Mouse (Mus musculus) adrenal gland, postnatal 25 days (tissue): ENCODE measurements around the gene Mlc1. TPM values are rescaled to one million over a fixed set of nuclear protein-coding genes. Genes with fewer than 3 reads are reported as not detected.

Experiments used
- DNase-seq: peaks from one replicate; pipeline ENCODE4 v3.0.0; 2021; ENCODE audit warnings: mixed read lengths
- total RNA-seq: library from RNA; stranded (reverse); gene quantifications from 2 replicates; pipeline ENCODE4 v1.2.3, GENCODE M21; 2021

Mlc1 gene
- total RNA-seq, 1 experiment from 2014 or later: not detected

DNA sequence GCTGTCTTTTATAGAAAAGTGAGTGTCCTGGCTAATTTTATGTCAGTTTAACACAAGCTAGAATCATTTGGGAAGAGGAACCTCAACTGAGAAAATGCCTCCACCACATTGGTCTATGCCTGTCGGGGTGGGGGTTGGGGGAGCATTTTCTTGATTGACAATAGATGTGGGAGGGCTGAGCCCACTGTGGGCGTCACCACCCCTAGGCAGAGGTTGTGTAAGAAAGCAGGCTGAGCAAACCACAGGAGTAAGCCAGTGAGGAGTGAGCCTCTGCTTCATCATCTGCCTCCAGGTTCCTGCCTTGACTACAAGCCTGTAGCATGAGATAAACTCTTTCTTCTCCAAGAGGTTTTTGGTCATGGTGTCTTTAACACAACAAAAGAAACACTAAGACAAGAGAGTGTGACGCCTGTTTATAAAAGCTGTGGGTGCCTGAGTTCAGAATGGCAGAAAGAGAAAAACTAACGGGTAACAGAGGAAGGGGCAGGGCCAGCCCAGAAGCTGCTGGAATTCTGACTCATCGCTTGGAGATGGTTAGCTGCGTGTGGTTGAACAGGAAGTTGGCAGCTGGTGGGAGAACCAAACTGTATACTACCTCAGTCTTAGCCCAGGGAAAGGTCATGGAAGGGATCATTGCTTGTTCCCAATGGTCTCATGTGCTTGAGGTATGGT is 42.1 kb downstream of the Mlc1 start:
- no peak for DNase-seq

GRCm38 (mm10) chr15:88934141-88934540 is 44.7 kb downstream of the Mlc1 start:
- no peak for DNase-seq

DNA sequence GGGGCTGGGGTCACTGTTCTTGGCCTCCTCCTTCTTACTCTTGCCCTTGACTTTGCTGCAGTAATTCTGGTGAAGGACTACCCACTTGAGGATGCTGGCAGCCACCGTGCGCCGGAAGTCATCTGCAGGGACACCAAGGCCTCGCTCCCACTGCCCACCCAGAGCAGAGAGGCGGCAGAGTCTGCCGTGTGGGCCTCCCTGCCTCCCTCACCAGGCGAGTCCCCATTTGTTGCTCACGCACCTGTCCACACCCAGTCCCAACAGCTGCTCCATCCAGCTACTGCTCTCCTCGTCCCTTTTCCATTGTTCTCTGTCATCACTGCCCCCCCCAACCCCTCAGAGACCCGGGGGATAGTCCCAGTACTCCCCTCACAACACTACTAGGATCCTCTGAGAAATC is 46.1 kb downstream of the Mlc1 start:
- DNase-seq: no peak

DNA sequence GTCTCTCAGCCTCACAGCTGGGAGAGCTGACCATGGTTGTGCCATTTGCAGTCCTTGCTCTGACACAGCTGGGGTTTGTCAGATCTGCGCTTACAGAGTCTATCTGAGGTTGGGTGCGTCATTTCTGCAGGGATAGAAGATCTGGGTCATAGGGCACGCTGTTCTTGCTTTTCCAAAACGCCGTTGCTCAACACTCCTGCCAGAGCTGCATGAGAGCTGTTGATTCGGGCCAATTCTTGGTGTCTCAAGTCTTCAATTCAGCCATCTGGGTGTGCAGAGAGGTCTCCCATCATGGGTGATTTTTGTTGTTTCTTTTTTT is 56.9 kb downstream of the Mlc1 start:
- peak; percentile 25 for DNase-seq

DNA sequence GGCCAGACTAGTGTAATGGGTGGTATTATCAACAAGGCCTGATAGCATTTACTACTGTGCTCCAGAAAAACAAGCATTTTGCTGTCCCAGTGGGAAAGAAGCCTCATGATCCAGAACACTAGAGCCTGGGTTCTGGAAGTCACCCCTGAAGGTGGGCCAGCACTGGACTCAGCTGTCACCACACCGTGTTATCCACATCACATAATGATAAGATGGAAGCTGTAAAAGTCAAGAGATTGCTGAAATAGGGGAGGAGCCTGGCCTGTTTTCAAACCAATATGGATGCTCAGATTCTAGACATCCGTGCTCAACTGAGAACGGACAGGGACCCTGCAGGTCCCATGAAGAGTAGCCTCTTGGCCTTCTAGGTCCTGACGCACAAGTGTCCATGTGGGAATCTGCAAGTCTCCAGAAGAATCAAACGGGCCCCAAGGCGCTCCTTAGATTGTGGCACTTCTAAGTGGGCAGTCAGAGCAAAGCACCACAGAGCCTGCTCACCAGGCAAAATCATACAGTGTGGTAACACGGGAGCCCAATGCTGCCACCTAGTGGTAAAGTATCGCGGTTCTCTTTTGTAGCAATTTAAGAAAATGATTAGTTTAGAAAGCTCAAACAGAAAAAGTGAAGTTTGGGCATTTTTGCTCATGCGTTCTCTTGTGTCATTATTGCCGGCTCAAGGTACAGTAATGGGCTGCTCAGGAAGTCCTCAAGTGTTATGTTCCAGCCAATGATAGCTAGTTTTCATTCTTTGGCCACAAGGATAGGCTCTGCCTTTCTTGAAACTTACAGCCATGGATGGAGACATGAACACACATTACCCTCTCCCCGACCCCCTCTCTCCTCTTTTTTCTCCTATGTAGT is 57.4 kb downstream of the Mlc1 start:
- peak; percentile 62 for DNase-seq

DNA sequence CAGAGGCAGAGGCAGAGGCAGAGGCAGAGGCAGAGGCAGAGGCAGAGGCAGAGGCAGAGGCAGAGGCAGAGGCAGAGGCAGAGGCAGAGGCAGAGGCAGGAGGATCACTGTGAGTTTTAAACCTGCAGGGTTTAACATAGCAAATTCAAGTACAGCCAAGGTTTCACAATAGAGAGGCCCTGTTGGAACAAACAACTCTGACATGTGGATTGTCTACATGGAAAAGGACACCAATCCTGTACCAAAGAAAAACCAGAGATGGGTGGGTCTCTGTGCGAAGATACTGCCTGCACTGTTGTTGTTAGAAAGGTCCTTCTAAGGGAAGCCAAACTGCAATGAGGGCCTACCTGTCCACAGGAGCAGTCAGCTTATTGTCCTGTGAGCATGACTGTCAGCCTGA is 58.7 kb downstream of the Mlc1 start:
- DNase-seq: no peak

DNA sequence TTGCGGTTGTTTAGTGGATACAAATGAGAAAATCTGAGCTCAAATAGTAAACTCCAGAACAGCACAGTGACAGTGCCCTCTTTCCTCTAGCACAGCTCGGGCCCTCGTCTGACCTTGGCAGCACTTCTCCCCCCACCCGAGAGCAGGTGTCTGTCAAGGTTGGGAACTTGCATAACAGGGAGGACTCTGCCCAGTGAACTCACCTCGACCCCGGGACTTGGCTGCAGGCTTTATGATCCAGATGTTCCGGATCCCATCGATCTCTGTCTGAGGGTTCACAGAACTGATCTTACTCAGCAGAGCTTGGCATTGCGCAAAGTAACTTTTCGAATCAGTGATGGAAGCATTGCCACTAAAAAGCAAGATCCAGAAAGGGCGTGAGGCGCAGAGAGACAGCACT is 59.5 kb downstream of the Mlc1 start:
- peak; percentile 78 for DNase-seq

DNA sequence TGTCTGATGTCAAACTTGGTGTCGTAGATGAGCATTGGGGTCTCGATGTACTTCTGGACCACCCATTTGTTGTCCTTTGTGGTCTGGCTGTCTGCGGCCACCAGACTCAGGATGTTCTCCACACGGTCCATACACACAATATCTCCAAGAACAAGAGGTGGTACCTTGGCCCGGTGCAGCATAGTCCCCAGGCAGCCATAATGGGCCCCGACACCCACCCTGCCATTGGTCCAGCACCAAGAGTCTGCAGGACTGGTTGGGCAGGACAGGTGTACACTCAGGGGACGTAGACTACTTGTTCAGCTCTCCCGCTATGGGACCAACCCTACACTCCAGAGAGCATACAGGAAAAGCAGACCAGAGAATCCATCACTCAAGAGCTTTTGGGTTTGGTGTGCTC is 61.7 kb downstream of the Mlc1 start:
- no peak for DNase-seq

GRCm38 (mm10) chr15:88916366-88916765 is 62.4 kb downstream of the Mlc1 start:
- no peak for DNase-seq

DNA sequence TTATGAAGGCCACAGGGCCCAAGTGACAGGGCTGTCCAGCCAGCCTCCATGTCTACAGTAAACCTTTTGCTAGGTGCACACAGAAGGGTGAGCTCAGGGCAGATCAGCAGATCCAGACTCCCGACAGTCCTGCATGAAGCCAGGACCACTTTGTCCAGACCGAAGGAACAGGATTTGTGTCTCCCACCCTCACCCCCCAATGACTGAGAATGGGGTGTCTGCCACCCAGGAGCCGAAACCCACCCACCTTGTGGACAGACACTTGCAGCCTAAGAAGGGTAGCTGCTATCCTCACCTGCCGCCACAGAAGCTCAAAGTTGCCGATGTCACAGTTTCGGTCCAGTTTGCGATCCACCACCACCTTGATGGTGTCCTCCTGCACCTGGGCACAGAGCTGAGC is 63.8 kb downstream of the Mlc1 start:
- DNase-seq: no peak

DNA sequence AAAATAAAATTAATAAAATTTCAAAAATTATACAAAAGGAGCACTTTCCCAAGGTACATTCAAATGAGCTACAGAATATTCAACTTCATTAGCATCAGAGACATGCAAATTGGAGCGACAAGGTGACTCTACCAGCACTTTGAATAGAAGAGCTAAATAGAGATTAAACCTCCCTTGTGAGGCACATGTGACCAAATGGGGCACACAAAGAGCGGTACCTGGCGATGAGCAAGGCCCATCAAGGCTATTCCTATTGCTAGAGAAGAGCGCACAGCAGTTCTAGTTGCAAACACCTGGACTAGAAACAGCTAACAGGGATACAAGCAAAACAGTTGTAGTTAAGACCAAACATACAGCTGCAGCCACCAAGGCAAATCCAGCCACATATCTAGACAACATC is 72.5 kb downstream of the Mlc1 start:
- DNase-seq: no peak

Other genes starting within 250 kb of the Mlc1 start
- 51.6 and 68.7 TPM in 2 replicates for gene Brd1, start 244.8 kb downstream of the Mlc1 start, total RNA-seq
- gene Zbed4, start 227.3 kb downstream of the Mlc1 start, total RNA-seq: 11.6 and 14.5 TPM in 2 replicates
- gene Alg12, start 159.7 kb downstream of the Mlc1 start, total RNA-seq: 13.7 and 16.3 TPM in 2 replicates
- gene Creld2, start 159.4 kb downstream of the Mlc1 start, total RNA-seq: 35.1 and 37.8 TPM in 2 replicates
- gene Pim3, start 116.8 kb downstream of the Mlc1 start, total RNA-seq: 71.8 and 89.5 TPM in 2 replicates
- not detected in 2 replicates for gene Ttll8, start 24.6 kb downstream of the Mlc1 start, total RNA-seq
- not detected in 2 replicates for gene Mov10l1, start 3.9 kb upstream of the Mlc1 start, total RNA-seq
- gene Panx2, start 80.7 kb upstream of the Mlc1 start, total RNA-seq: 0.81 and 1.6 TPM in 2 replicates
- gene Trabd, start 96.1 kb upstream of the Mlc1 start, total RNA-seq: 39.0 and 43.6 TPM in 2 replicates
- gene Selenoo, start 110.1 kb upstream of the Mlc1 start, total RNA-seq: 41.8 and 50.2 TPM in 2 replicates
- gene Tubgcp6, start 144.1 kb upstream of the Mlc1 start, total RNA-seq: 18.1 and 25.9 TPM in 2 replicates
- gene Hdac10, start 149.7 kb upstream of the Mlc1 start, total RNA-seq: 14.5 and 19.6 TPM in 2 replicates
- gene Mapk12, start 161.7 kb upstream of the Mlc1 start, total RNA-seq: 8.1 and 11.3 TPM in 2 replicates
- 4.1 and 6.1 TPM in 2 replicates for gene Mapk11, start 170.6 kb upstream of the Mlc1 start, total RNA-seq
- gene Plxnb2, start 201.8 kb upstream of the Mlc1 start, total RNA-seq: 121 and 144 TPM in 2 replicates
- 5.7 and 9.1 TPM in 2 replicates for gene Dennd6b, start 217.5 kb upstream of the Mlc1 start, total RNA-seq
- 43.3 and 45.8 TPM in 2 replicates for gene Ppp6r2, start 232.5 kb upstream of the Mlc1 start, total RNA-seq